ENCODE assay signal across 27 mouse cellular contexts in the genomic region with DNA sequence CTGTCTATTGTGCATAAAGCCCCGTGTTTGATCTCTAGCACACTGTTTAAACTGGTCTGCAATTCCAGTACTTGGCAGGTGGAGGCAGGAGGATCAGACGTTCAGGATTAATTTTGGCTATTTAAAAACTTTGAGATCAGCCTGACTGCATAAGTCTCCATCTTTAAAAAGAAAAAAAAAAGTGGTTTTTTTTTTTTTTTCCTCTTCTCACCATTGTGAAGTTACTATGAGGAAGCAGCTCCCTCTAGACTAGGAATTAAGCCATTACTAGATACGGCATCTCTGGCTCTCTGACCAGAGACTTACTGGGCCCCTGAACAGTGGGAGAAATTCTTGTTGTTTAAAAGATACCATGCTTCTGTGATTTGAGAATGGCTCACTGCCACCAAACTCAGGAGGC.
"Had no signal": no experiment of that assay in that cellular context is flagged by ENCODE, and none has a peak within 500 bp of the region (broad histone marks: within the 10 kb centered on the region; RNA-seq: fewer than 3 reads in every experiment).

No protein-coding gene starts in this region.

- ATAC-seq: hindbrain, postnatal 0 days; intestine, embryonic 16.5 days had no signal

- H3K4me2 ChIP-seq: heart, embryonic 11.5 days; heart, embryonic 13.5 days; heart, embryonic 15.5 days; hindbrain, embryonic 13.5 days; hindbrain, embryonic 15.5 days; kidney, embryonic 15.5 days; limb, embryonic 12.5 days; liver, embryonic 11.5 days; liver, embryonic 13.5 days had no signal

- H3K9me3 ChIP-seq: heart, embryonic 13.5 days; heart, embryonic 15.5 days; hindbrain, embryonic 13.5 days; hindbrain, embryonic 15.5 days; kidney, embryonic 15.5 days; limb, embryonic 10.5 days; limb, embryonic 12.5 days; liver, embryonic 13.5 days had no signal

- H3K9ac ChIP-seq: heart, embryonic 13.5 days; heart, embryonic 15.5 days; hindbrain, embryonic 13.5 days; hindbrain, embryonic 15.5 days; kidney, embryonic 15.5 days; limb, embryonic 12.5 days; liver, embryonic 13.5 days had no signal

- H3K36me3 ChIP-seq: heart, embryonic 13.5 days; heart, embryonic 15.5 days; hindbrain, embryonic 13.5 days; hindbrain, embryonic 15.5 days; kidney, embryonic 15.5 days; limb, embryonic 10.5 days; limb, embryonic 12.5 days; liver, embryonic 13.5 days had no signal

- DNase-seq: gastrocnemius, adult 2 months; gastrocnemius, postnatal 10 days; gastrocnemius, postnatal 25 days; heart, adult 2 months; heart, postnatal 14 days; heart, postnatal 36 days; kidney, adult 11 months; kidney, adult 2 months; kidney, adult 9 months; kidney, postnatal 14 days; kidney, postnatal 36 days; layer of hippocampus, adult 9-11 months; layer of hippocampus, postnatal 36 days; liver; liver, embryonic 13.5 days had no signal

- H3K27me3 ChIP-seq: hindbrain, embryonic 13.5 days; hindbrain, embryonic 15.5 days; kidney, embryonic 15.5 days; limb, embryonic 12.5 days; liver, embryonic 13.5 days had no signal

- H3K4me1 ChIP-seq: heart, embryonic 13.5 days; heart, embryonic 15.5 days; limb, embryonic 10.5 days; limb, embryonic 12.5 days; liver, embryonic 13.5 days had no signal

- H3K4me3 ChIP-seq: gastrocnemius, adult 2 months; heart, adult 2 months; heart, embryonic 13.5 days; heart, embryonic 15.5 days; hindbrain, embryonic 13.5 days; hindbrain, embryonic 15.5 days; kidney, embryonic 15.5 days; limb, embryonic 10.5 days; limb, embryonic 12.5 days; liver, embryonic 13.5 days had no signal

- H3K27ac ChIP-seq: gastrocnemius, adult 2 months; heart, adult 2 months; heart, embryonic 13.5 days; heart, embryonic 15.5 days; hindbrain, embryonic 13.5 days; hindbrain, embryonic 15.5 days; hindbrain, postnatal 0 days; kidney, embryonic 15.5 days; kidney, postnatal 0 days; limb, embryonic 10.5 days; limb, embryonic 12.5 days; liver, embryonic 13.5 days had no signal
